Mouse (Mus musculus) ES-Bruce4 (cell line): ENCODE data around the gene Ndufb10. TPM values are rescaled to one million over a fixed set of nuclear protein-coding genes. Genes with fewer than 3 reads are reported as not detected.
"Not testable (repeated sequence)": the region's sequence is repeated elsewhere in the genome, so short reads cannot be mapped to it uniquely, and the experiment has no call there.

Experiments used
- H3K27ac ChIP-seq: 2 replicates; pipeline ENCODE4 v1.5.1; 2012; ENCODE audit warnings: low read length, inconsistent platforms; ENCODE audit not compliant: insufficient read depth
- H3K27me3 ChIP-seq: 2 replicates; pipeline ENCODE4 v1.6.1; 2012; ENCODE audit warnings: mild to moderate bottlenecking, low read length, inconsistent platforms; ENCODE audit not compliant: control insufficient read depth, poor library complexity, insufficient read depth, severe bottlenecking
- H3K36me3 ChIP-seq: 2 replicates; pipeline ENCODE4 v1.6.1; 2012; ENCODE audit warnings: inconsistent platforms, mild to moderate bottlenecking, low read length, moderate library complexity; ENCODE audit not compliant: control insufficient read depth, poor library complexity, insufficient read depth, severe bottlenecking
- H3K4me1 ChIP-seq: one replicate; pipeline ENCODE4 v1.8.1; 2011; ENCODE audit warnings: low read length; ENCODE audit not compliant: control insufficient read depth, insufficient read depth
- H3K4me3 ChIP-seq: 2 replicates; pipeline ENCODE4 v1.5.1; 2011; ENCODE audit warnings: low read depth, mild to moderate bottlenecking, low read length
- H3K9ac ChIP-seq: 2 replicates; pipeline ENCODE4 v1.6.1; 2012; ENCODE audit warnings: low read depth, mild to moderate bottlenecking, inconsistent platforms; ENCODE audit not compliant: poor library complexity, severe bottlenecking
- H3K9me3 ChIP-seq: replicated peaks from 2 replicates; pipeline ENCODE4 v1.6.1; 2012; ENCODE audit warnings: mild to moderate bottlenecking, low read length, inconsistent platforms; ENCODE audit not compliant: control insufficient read depth, poor library complexity, insufficient read depth, severe bottlenecking
- CTCF ChIP-seq: IDR thresholded peaks from one replicate; pipeline ENCODE4 v1.8.1; 2011; ENCODE audit warnings: low read depth, low read length
- EP300 ChIP-seq: IDR thresholded peaks from 2 replicates; pipeline ENCODE4 v1.6.1; 2011; ENCODE audit warnings: low read depth, low read length; ENCODE audit not compliant: insufficient read depth
- POLR2A ChIP-seq: IDR thresholded peaks from one replicate; pipeline ENCODE4 v1.8.1; 2011; ENCODE audit warnings: low read length; ENCODE audit not compliant: insufficient read depth
- polyA plus RNA-seq: library from polyadenylated mRNA; stranded (reverse); fragments of >200 nt; gene quantifications from 2 replicates; pipeline ENCODE4 v1.2.4, GENCODE M21; 2011; ENCODE audit warnings: low read depth; ENCODE audit not compliant: missing spikeins, insufficient read depth, insufficient read length

Gene Ndufb10
- polyA plus RNA-seq, 1 experiment = 90.9 TPM

DNA sequence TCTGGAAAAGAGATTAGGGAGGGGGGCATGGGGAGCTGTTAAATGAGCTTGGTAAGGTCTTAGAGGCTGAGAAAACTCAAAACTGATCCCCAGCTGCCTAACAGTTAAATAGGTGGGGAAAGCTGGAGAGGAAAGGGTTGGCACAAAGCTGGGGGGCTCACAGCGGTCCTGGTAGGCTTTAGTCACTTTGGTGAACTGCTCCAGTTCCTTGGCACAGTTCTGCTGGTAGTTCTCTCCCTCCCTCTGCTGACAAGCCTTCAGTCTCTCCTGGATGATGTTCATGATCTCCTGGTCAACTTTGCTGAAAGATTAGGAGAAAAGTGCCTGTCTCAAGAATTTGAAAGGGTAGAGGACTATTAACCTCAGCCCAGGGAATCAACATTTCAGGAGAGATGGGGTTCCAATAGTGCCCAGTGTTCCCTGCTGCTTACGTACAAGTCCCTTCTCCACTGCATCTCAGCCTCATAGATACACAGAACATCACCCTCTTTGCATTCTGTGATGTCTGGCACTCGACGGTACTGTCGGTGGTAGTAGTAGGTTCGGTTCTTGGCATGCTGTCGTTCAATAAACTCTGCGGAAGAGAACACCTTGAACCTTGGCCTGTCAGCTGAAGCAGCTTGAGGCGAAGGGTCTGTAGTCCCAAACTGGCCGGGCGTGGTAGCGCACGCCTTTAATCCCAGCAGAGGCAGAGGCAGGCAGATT is 1.9 kb downstream of the Ndufb10 start:
- Histone ChIP-seq H3K27me3 (no peaks in the 10 kb centered on the region), H3K9me3 (no peaks in the 10 kb centered on the region), H3K36me3 (peaks cover 29% of the 10 kb centered on the region), H3K9ac (peak overlapping the region; percentile 92), H3K4me1 (no peaks in the 10 kb centered on the region), H3K4me3 (peak overlapping the region; percentile 29), H3K27ac (no peak overlapping the region)
- peak; percentile 10 for TF ChIP-seq POLR2A
- no peak for TF ChIP-seq CTCF
- no peak for TF ChIP-seq EP300

DNA sequence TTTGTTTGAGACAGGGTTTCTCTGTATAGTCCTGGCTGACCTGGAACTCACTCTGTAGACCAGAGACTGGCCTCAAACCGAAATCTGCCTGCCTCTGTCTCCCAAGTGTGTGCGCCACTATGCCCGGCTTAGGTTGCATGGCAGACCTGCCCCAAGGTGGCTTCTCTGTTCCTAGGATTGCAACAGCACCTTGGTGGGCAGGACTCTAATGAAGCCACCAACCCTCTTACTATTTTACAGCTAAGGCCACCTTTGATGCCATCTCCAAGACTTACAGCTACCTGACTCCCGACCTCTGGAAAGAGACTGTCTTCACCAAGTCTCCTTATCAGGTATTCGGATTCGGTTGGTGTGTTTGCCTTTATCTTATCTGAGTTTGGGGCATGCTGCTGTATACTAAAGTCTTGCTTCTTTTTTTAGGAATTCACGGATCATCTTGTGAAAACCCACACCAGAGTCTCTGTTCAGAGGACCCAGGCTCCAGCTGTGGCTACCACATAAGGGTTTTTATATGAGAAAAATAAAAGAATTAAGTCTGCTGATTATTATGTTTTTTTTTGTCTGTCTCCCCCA is 2.8 kb downstream of the Ndufb10 start:
- peak overlapping the region; percentile 75 for H3K4me3 ChIP-seq
- H3K4me1 ChIP-seq, H3K27me3 ChIP-seq, H3K9me3 ChIP-seq: not testable (repeated sequence)
- H3K9ac ChIP-seq = peak overlapping the region; percentile 92
- H3K36me3 ChIP-seq = peaks cover 32% of the 10 kb centered on the region
- 0 out of 2 replicates have a peak overlapping the region, but pooled peaks have one; percentile 1 for H3K27ac ChIP-seq

DNA sequence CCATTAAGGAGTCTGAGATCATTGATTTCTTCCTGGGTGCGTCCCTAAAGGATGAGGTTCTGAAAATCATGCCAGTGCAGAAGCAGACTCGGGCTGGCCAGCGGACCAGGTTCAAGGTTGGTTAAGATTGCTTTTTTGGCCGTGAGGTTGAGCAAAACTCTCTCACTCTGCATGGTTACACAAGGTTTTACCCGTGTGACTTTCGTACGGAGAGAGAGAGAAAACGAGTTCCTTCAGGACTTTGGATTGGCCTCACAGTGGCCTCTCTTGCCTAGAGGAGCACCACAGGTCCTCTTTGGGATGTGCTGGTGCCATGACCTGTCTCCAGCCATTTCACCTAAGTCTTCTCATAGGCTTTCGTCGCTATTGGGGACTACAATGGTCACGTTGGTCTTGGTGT is 3.7 kb downstream of the Ndufb10 start:
- peaks cover 32% of the 10 kb centered on the region for H3K36me3 ChIP-seq
- H3K27me3 ChIP-seq, H3K9me3 ChIP-seq, H3K4me1 ChIP-seq: not testable (repeated sequence)
- H3K27ac ChIP-seq = peak overlapping the region; percentile 41; the same call in 1 of the 2 replicates
- H3K4me3 ChIP-seq = peak overlapping the region; percentile 92
- H3K9ac ChIP-seq = peak overlapping the region; percentile 92

DNA sequence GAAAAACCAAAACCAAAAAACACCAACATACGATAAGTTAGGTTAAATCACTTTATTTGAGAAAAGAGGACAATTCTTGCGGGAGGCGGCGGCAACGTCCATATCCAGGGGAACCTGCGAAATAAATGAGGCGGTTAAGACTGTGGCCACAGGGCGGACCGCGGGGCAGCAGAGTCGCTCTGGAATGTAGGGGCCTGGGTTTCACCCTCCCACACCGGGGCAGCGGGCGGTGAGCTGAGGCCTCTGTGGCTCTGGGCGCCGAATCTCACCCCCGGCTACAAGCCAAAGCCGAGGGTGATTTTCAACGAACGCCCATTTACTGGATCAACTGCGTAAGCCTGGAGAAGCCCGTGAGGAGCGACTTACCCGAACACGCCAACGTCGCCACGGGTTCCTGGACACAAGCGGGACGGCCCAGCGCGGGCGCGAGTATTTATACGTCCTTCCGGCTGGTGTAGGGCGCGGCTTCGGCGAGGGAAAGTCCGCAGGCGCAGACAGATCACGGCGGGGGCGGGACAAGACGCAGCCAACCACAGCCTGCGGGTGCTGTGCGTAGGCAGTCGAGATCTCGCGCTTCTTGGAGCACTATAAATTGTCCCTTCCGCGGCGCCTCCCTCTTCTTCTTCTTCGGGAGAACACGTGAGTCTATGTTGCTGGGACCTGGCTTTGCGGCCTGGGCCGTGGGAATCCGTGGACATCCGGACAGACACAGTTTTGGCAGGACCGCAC is 4.6 kb downstream of the Ndufb10 start:
- Histone ChIP-seq H3K4me1 (no peaks in the 10 kb centered on the region), H3K27me3 (no peaks in the 10 kb centered on the region), H3K9ac (peak overlapping the region; percentile 92), H3K9me3 (no peaks in the 10 kb centered on the region), H3K27ac (peak overlapping the region; percentile 14; the same call in 1 of the 2 replicates), H3K4me3 (peak overlapping the region; percentile 93), H3K36me3 (peaks cover 32% of the 10 kb centered on the region)
- no peak for TF ChIP-seq CTCF
- peak; percentile 90 for TF ChIP-seq POLR2A

DNA sequence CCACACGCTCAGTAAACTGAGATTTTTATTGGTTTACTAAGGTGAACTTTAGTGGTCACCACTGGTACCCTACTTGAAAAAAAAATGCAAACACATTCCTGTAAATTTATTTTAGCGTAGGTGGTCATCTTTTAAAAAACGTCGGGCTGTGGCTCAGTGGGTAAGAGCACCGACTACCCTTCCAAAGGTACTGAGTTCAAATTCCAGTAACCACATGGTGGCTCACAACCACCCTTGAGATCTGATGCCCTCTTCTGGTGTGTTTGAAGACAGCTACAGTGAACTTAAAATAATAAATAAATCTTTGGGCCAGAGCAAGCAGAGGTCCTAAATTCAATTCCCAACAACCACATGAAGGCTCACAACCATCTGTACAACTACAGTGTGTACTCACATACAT is 5.3 kb downstream of the Ndufb10 start:
- H3K4me1 ChIP-seq, H3K27ac ChIP-seq, H3K9me3 ChIP-seq, H3K27me3 ChIP-seq: not testable (repeated sequence)
- Histone ChIP-seq H3K4me3 (peak overlapping the region; percentile 93), H3K36me3 (peaks cover 32% of the 10 kb centered on the region), H3K9ac (peak overlapping the region; percentile 86)

DNA sequence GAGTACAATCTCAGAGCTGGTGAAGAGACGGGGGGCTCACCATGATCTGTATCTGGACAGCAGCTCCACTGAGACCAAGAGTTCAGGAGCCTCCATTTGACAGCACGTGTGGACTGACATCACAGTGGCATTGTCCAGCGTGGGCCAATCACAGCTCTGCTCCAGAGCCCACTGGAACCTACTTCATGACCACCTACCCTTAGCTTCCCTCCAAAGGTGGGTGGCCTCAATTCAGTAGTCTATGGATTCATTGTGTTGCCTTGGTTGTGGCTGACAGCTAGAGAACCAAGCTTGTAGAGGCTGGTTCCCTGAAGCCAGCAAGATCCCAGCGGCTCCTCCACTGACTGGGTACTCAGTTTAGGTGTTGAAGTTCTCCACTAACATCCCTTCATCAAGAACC is 6.3 kb downstream of the Ndufb10 start, which contains the start of the genes Rnf151 and Rps2:
Rnf151 (minus strand) TSS at position 121 of the 400 bp plus-strand sequence.
Rps2 (plus strand) TSS at position 174 of the 400 bp plus-strand sequence.
- H3K27ac ChIP-seq = no peak within 1 kb of the TSS
- H3K36me3 ChIP-seq = peaks cover 32% of the 10 kb centered on the region
- H3K27me3 ChIP-seq = no peaks in the 10 kb centered on the region
- H3K4me1 ChIP-seq = no peaks in the 10 kb centered on the region
- H3K4me3 ChIP-seq = peak within 1 kb of the TSS; percentile 93
- H3K9ac ChIP-seq = peak within 1 kb of the TSS; percentile 86
- no peaks in the 10 kb centered on the region for H3K9me3 ChIP-seq
- no peak for TF ChIP-seq EP300
- no peak for TF ChIP-seq POLR2A
